8 mouse cellular contexts compared by ENCODE assay signal in the genomic region with DNA sequence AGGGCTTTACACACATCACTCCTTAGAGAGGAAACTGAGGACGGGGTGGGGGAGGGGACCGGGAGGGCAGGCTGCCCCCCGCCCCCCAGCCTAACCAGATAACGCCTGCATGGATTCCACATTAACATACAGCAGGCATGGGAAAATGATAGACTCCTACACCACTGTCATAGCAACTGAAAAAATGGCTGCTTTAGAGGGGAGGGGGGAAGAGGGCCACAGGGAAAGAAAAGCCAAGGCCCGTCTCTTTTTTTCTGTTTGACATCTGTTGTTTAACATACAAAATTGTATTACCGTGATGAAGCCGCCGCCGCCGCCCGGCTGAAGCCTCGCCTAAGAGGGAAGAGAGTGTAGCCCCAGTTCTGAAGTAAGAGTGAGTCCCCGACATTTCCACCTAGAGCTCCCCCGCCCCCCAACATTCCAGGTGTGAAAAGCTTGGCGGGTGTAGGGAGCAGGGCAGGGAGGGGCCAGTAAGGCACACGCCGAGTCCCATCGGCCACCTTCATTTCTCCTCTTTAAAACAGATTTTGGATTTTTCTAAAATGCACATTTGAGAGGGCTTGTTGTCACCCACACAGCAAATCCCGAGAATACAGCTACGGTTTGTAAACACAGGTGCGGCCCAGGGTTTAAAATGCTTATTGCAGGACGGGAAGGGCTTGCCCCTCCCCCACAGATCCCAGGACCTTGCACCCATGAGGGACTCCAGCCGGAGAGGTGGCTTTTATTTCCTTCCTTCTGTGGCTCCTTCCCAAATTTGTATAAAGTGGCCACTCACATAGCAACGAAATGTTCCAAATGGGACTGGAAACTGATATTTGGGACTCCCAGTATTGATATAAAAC.
DNase-seq lines count a peak whose midpoint lies in the region; ATAC-seq lines count a peak whose summit lies in the region.

No protein-coding gene starts in this region.

- H3K27me3 ChIP-seq in heart, embryonic 11.5 days (ENCODE audit: control insufficient read depth, insufficient read depth, low read length) = peaks cover 34% of the 10 kb centered on the region
- no peaks in the 10 kb centered on the region for H3K27me3 ChIP-seq in hindbrain, embryonic 11.5 days (ENCODE audit: control insufficient read depth, insufficient read depth, low read length)
- H3K27me3 ChIP-seq in midbrain, embryonic 13.5 days = peaks cover 11% of the 10 kb centered on the region

- no peak for DNase-seq in heart, adult 11 months
- peak; percentile 70 for DNase-seq in ES-CJ7 (ENCODE audit: low read depth, low spot score)
- peak; percentile 67 for DNase-seq in hindbrain, embryonic 11.5 days (ENCODE audit: low spot score)
- no peak for DNase-seq in layer of hippocampus, postnatal 25 days (ENCODE audit: extremely low spot score in 1 of 2, low spot score in 1 of 2)
- no peak for DNase-seq in spleen, adult 12 weeks (ENCODE audit: low spot score)
- no peak for DNase-seq in cerebellum, postnatal 4 days (ENCODE audit: low spot score in 2 of 2)

- H3K4me3 ChIP-seq in heart, embryonic 11.5 days (ENCODE audit: low read depth, low read length) = peak overlapping the region; percentile 35
- H3K4me3 ChIP-seq in hindbrain, embryonic 11.5 days (ENCODE audit: low read depth, low read length) = peak overlapping the region; percentile 25
- peak overlapping the region; percentile 22 for H3K4me3 ChIP-seq in midbrain, embryonic 13.5 days (replicated peaks)

- 2% methylated on average over 24 of the region's 24 CpGs for WGBS in heart, embryonic 11.5 days (ENCODE audit: insufficient replicate concordance)
- 2% methylated on average over 24 of the region's 24 CpGs for WGBS in hindbrain, embryonic 11.5 days
- 1% methylated on average over 24 of the region's 24 CpGs for WGBS in midbrain, embryonic 13.5 days

- H3K4me2 ChIP-seq in heart, embryonic 11.5 days = peak overlapping the region; percentile 70
- H3K4me2 ChIP-seq in hindbrain, embryonic 11.5 days (replicated peaks; ENCODE audit: low read depth, low read length) = peak overlapping the region; percentile 52
- peak overlapping the region; percentile 54 for H3K4me2 ChIP-seq in midbrain, embryonic 13.5 days (replicated peaks)

- no peaks in the 10 kb centered on the region for H3K36me3 ChIP-seq in heart, embryonic 11.5 days (ENCODE audit: control insufficient read depth, insufficient read depth, low read length)
- H3K36me3 ChIP-seq in hindbrain, embryonic 11.5 days (ENCODE audit: control insufficient read depth, insufficient read depth, low read length) = no peaks in the 10 kb centered on the region
- no peaks in the 10 kb centered on the region for H3K36me3 ChIP-seq in midbrain, embryonic 13.5 days

- no peak for ATAC-seq in heart, embryonic 11.5 days (replicated peaks; ENCODE audit: insufficient number of reproducible peaks, low FRiP score, low TSS enrichment)
- ATAC-seq in hindbrain, embryonic 11.5 days (ENCODE audit: low FRiP score) = peak; percentile 83
- peak; percentile 81 for ATAC-seq in midbrain, embryonic 13.5 days

- H3K27ac ChIP-seq in heart, embryonic 11.5 days (ENCODE audit: low read depth, low read length) = no peak overlapping the region
- peak overlapping the region; percentile 78 for H3K27ac ChIP-seq in hindbrain, embryonic 11.5 days (ENCODE audit: low read depth, low read length)
- peak overlapping the region; percentile 82 for H3K27ac ChIP-seq in midbrain, embryonic 13.5 days

- peaks cover 17% of the 10 kb centered on the region for H3K4me1 ChIP-seq in heart, embryonic 11.5 days (ENCODE audit: control insufficient read depth, insufficient read depth, low read length)
- peaks cover 20% of the 10 kb centered on the region for H3K4me1 ChIP-seq in hindbrain, embryonic 11.5 days (replicated peaks; ENCODE audit: control insufficient read depth, insufficient read depth, low read length)
- peaks cover 51% of the 10 kb centered on the region for H3K4me1 ChIP-seq in midbrain, embryonic 13.5 days (replicated peaks)

- H3K9ac ChIP-seq in heart, embryonic 11.5 days (ENCODE audit: low read depth, low read length) = peak overlapping the region; percentile 43; the same call in 1 of the 2 replicates
- peak overlapping the region; percentile 54; the same call in 1 of the 2 replicates for H3K9ac ChIP-seq in hindbrain, embryonic 11.5 days (ENCODE audit: low read depth, low read length)
- peak overlapping the region; percentile 45; the same call in 1 of the 2 replicates for H3K9ac ChIP-seq in midbrain, embryonic 13.5 days (replicated peaks)

- no peaks in the 10 kb centered on the region for H3K9me3 ChIP-seq in heart, embryonic 11.5 days (replicated peaks; ENCODE audit: control insufficient read depth, low read length)
- H3K9me3 ChIP-seq in hindbrain, embryonic 11.5 days (ENCODE audit: control insufficient read depth, low read length) = no peaks in the 10 kb centered on the region
- H3K9me3 ChIP-seq in midbrain, embryonic 13.5 days = no peaks in the 10 kb centered on the region

Comparison
In these comparisons a context has a peak if more than half of its experiments do, and no peak if none do; other contexts are left out.
1. DNase-seq: peak in ES-CJ7 (single experiment) and hindbrain, embryonic 11.5 days (single experiment); none in heart, adult 11 months (single experiment), layer of hippocampus, postnatal 25 days (0 of 2), spleen, adult 12 weeks (single experiment) and cerebellum, postnatal 4 days (0 of 2).
2. Peak in every context shown above with its lines, with median percentiles within 50 percentile points of each other: H3K4me2 ChIP-seq, H3K4me3 ChIP-seq and H3K9ac ChIP-seq.